Mouse (Mus musculus): Measurements from ENCODE around the gene St14. TPM values are rescaled to one million over a fixed set of nuclear protein-coding genes. Genes with fewer than 3 reads are reported as not detected.

St14 gene
- polyA plus RNA-seq, 2 experiments = 8.4 to 11.4 TPM

GRCm38 (mm10) chr9:31086754-31087145 is 44.9 kb downstream of the St14 start:
- no peaks in the 10 kb centered on the region for H3K36me3 ChIP-seq (ENCODE audit: control insufficient read depth, insufficient read depth, low read length)
- no peaks in the 10 kb centered on the region for H3K27me3 ChIP-seq (ENCODE audit: control insufficient read depth, insufficient read depth, low read length)
- no peak overlapping the region for H3K4me2 ChIP-seq (replicated peaks; ENCODE audit: low read depth, low read length, severe bottlenecking)
- no peak overlapping the region for H3K9ac ChIP-seq (ENCODE audit: low read depth, low read length, severe bottlenecking)
- ATAC-seq (ENCODE audit: low FRiP score, low read depth) = no peak
- no peak overlapping the region for H3K27ac ChIP-seq (replicated peaks; ENCODE audit: low read depth, low read length)
- no peak for TF ChIP-seq POLR2A (IDR thresholded peaks at IDR 0.05; ENCODE audit: borderline replicate concordance, extremely low read depth, insufficient read depth, insufficient read length)
- H3K9me3 ChIP-seq (ENCODE audit: control insufficient read depth, low read length) = no peaks in the 10 kb centered on the region
- H3K4me3 ChIP-seq (replicated peaks; ENCODE audit: low read length) = no peak overlapping the region
- DNase-seq (ENCODE audit: low spot score) = no peak
- H3K4me1 ChIP-seq (ENCODE audit: control insufficient read depth, insufficient read depth, low read length) = peaks cover 3% of the 10 kb centered on the region; the same call in 1 of the 2 replicates
- 76% methylated on average over 7 of the region's 7 CpGs for WGBS

- TF ChIP-seq POLR2A (IDR thresholded peaks at IDR 0.05; ENCODE audit: borderline replicate concordance, extremely low read depth, insufficient read depth, insufficient read length) = no peak
- Histone ChIP-seq H3K27ac (replicated peaks; ENCODE audit: low read depth, low read length) (no peak overlapping the region), H3K4me1 (ENCODE audit: control insufficient read depth, insufficient read depth, low read length) (peaks cover 3% of the 10 kb centered on the region; the same call in 1 of the 2 replicates), H3K4me2 (replicated peaks; ENCODE audit: low read depth, low read length, severe bottlenecking) (no peak overlapping the region), H3K9ac (ENCODE audit: low read depth, low read length, severe bottlenecking) (no peak overlapping the region), H3K4me3 (replicated peaks; ENCODE audit: low read length) (no peak overlapping the region), H3K27me3 (ENCODE audit: control insufficient read depth, insufficient read depth, low read length) (no peaks in the 10 kb centered on the region), H3K9me3 (ENCODE audit: control insufficient read depth, low read length) (no peaks in the 10 kb centered on the region), H3K36me3 (ENCODE audit: control insufficient read depth, insufficient read depth, low read length) (no peaks in the 10 kb centered on the region)
- 11% methylated on average over 10 of the region's 10 CpGs for WGBS
- ATAC-seq (ENCODE audit: low FRiP score, low read depth) = peak; percentile 41; the same call in 1 of the 2 replicates
- DNase-seq (ENCODE audit: low spot score) = peak; percentile 77
These were observed 45.4 kb downstream of the St14 start for GRCm38 (mm10) chr9:31086085-31086753.

- H3K4me3 ChIP-seq (replicated peaks; ENCODE audit: low read length) = no peak overlapping the region
- ATAC-seq (ENCODE audit: low FRiP score, low read depth) (no peak), DNase-seq (ENCODE audit: low spot score) (no peak)
- H3K4me1 ChIP-seq (ENCODE audit: control insufficient read depth, insufficient read depth, low read length) = peaks cover 3% of the 10 kb centered on the region; the same call in 1 of the 2 replicates
- no peaks in the 10 kb centered on the region for H3K27me3 ChIP-seq (ENCODE audit: control insufficient read depth, insufficient read depth, low read length)
- H3K9ac ChIP-seq (ENCODE audit: low read depth, low read length, severe bottlenecking) = no peak overlapping the region
- H3K9me3 ChIP-seq (ENCODE audit: control insufficient read depth, low read length) = no peaks in the 10 kb centered on the region
- WGBS = 66% methylated on average over 5 of the region's 5 CpGs
- TF ChIP-seq POLR2A (IDR thresholded peaks at IDR 0.05; ENCODE audit: borderline replicate concordance, extremely low read depth, insufficient read depth, insufficient read length) = no peak
- H3K36me3 ChIP-seq (ENCODE audit: control insufficient read depth, insufficient read depth, low read length) = no peaks in the 10 kb centered on the region
- no peak overlapping the region for H3K27ac ChIP-seq (replicated peaks; ENCODE audit: low read depth, low read length)
- H3K4me2 ChIP-seq (replicated peaks; ENCODE audit: low read depth, low read length, severe bottlenecking) = no peak overlapping the region
These were observed 46.1 kb downstream of the St14 start for GRCm38 (mm10) chr9:31085556-31085955.

GRCm38 (mm10) chr9:31082771-31083170 is 48.9 kb downstream of the St14 start:
- Histone ChIP-seq H3K36me3 (ENCODE audit: control insufficient read depth, insufficient read depth, low read length) (no peaks in the 10 kb centered on the region), H3K27me3 (ENCODE audit: control insufficient read depth, insufficient read depth, low read length) (no peaks in the 10 kb centered on the region), H3K27ac (replicated peaks; ENCODE audit: low read depth, low read length) (no peak overlapping the region), H3K9ac (ENCODE audit: low read depth, low read length, severe bottlenecking) (no peak overlapping the region), H3K4me2 (replicated peaks; ENCODE audit: low read depth, low read length, severe bottlenecking) (no peak overlapping the region), H3K9me3 (ENCODE audit: control insufficient read depth, low read length) (no peaks in the 10 kb centered on the region), H3K4me3 (replicated peaks; ENCODE audit: low read length) (no peak overlapping the region), H3K4me1 (ENCODE audit: control insufficient read depth, insufficient read depth, low read length) (peaks cover 3% of the 10 kb centered on the region; the same call in 1 of the 2 replicates)
- WGBS = 69% methylated on average over 6 of the region's 6 CpGs
- TF ChIP-seq POLR2A (IDR thresholded peaks at IDR 0.05; ENCODE audit: borderline replicate concordance, extremely low read depth, insufficient read depth, insufficient read length) = no peak
- DNase-seq (ENCODE audit: low spot score) (no peak), ATAC-seq (ENCODE audit: low FRiP score, low read depth) (no peak)

- H3K27ac ChIP-seq (replicated peaks; ENCODE audit: low read depth, low read length) = no peak overlapping the region
- peaks cover 3% of the 10 kb centered on the region; the same call in 1 of the 2 replicates for H3K4me1 ChIP-seq (ENCODE audit: control insufficient read depth, insufficient read depth, low read length)
- no peaks in the 10 kb centered on the region for H3K27me3 ChIP-seq (ENCODE audit: control insufficient read depth, insufficient read depth, low read length)
- no peak for TF ChIP-seq POLR2A (IDR thresholded peaks at IDR 0.05; ENCODE audit: borderline replicate concordance, extremely low read depth, insufficient read depth, insufficient read length)
- H3K36me3 ChIP-seq (ENCODE audit: control insufficient read depth, insufficient read depth, low read length) = no peaks in the 10 kb centered on the region
- H3K9me3 ChIP-seq (ENCODE audit: control insufficient read depth, low read length) = no peaks in the 10 kb centered on the region
- peak overlapping the region; percentile 18; the same call in 1 of the 2 replicates for H3K4me3 ChIP-seq (replicated peaks; ENCODE audit: low read length)
- DNase-seq (ENCODE audit: low spot score) = peak; percentile 84
- WGBS = 7% methylated on average over 15 of the region's 15 CpGs
- H3K9ac ChIP-seq (ENCODE audit: low read depth, low read length, severe bottlenecking) = no peak overlapping the region
- peak overlapping the region; percentile 39 for H3K4me2 ChIP-seq (replicated peaks; ENCODE audit: low read depth, low read length, severe bottlenecking)
- ATAC-seq (ENCODE audit: low FRiP score, low read depth) = no peak; the same call in 1 of the 2 replicates
These were observed 49.5 kb downstream of the St14 start for GRCm38 (mm10) chr9:31082054-31082666.
